Mouse (Mus musculus): ENCODE data around the gene Clec12b.

Clec12b gene

GRCm38 (mm10) chr6:129385774-129386173 lies at the start of gene Clec12b:
Clec12b (minus strand) TSS chr6:129385874.
- in situ Hi-C loops (cut with MseI, MboI) = no loop called here

- in situ Hi-C loops (cut with MseI, MboI) = no loop called here
These were observed 48.6 kb upstream of the Clec12b start for GRCm38 (mm10) chr6:129434239-129434638.

GRCm38 (mm10) chr6:129427281-129427680 lies 41.6 kb upstream of the Clec12b start:
- in situ Hi-C loops (cut with MseI, MboI) = no loop called here

GRCm38 (mm10) chr6:129425812-129426211 lies 40.1 kb upstream of the Clec12b start:
- in situ Hi-C loops (cut with MseI, MboI) = no loop called here

DNA sequence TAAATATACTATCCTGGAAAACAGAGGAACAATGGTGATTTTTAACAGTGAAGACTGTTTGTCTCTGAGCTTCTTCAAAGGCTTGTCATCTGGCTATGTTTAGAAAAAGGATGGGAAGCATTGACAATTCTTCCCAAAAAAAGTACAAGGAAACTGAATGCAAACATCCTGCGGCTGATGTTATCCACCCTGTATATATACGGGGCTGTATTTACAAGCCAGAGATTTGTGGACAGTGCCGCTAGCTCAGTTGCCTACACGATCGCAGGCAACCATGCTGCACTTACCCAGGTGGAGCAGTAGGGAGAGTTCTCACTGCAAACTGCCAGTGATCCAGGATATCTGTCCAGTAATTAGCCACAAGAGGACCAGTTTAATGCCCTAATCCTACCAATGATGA lies 39.5 kb upstream of the Clec12b start:
- in situ Hi-C loops (cut with MseI, MboI) = no loop called here

DNA sequence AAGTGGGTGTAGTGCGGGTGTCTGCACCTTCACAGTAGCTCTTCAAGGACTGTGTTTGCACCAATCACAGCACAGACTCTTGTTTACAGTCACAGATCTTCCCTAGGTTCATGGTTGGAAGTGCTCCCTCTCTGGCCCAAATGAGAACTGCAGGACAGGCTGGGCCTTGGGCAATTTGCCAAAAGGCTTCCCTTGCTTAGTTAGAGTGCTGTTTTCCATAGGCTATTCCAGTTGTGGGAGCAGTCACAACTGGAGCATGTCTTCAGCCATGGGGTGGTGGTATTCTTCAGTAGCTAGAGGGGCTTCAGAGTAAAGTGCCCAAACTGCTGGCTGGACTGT lies 38.0 kb upstream of the Clec12b start:
- in situ Hi-C loops (cut with MseI, MboI) = no loop called here

DNA sequence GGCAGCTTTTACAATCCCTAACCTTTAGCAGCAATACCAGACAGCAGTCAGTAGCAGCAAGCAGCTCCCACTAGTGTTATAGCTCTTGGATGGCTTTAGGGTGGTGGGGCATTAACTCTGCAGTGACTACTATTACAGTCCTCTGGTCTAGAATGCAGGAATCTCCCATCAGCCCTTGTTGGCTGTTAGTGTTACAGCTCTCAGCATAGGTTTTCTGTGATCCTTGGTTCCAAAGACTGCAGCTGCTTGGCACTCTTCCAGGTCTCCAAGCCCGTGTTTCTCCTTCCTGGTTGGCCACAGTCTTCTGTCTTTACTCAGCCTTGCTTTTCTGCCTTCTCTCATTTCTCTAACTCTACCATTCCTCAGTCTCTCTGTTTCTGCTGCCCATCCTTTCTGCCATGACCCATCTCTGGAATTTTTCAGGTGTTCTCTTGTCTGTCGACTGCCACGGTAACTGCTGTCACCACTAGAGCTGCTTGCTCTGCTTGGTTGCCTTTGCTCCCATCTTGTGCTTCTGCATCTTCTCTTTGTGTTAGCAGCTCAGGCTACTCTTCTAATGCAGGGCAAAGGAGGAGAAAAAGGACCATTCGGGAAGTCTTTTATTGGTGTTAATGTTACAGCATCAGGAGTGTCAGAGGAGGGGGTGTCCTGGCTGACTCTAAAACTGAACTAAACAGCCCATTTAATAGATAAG lies 37.5 kb upstream of the Clec12b start:
- in situ Hi-C loops (cut with MseI, MboI) = no loop called here

DNA sequence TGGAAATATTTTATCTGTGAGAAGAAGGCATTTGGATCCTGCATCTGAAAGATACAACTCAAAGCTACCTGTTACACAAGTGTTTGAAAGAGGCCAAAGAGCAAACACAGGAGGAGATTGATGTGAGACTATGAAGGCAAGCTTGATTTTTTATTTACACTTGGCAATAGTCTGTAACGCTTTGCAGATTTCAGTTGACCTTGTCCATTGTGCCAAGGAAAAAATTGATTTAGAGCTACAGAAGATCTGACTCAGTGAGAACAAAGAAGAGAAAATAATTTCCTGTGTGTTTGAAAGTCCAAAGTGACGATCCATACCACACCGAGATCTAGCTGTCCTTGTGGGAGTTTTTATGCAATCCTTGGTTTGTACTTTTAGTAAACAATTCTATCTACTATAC lies 36.6 kb upstream of the Clec12b start:
- in situ Hi-C loops (cut with MseI, MboI) = no loop called here

- in situ Hi-C loops (cut with MseI, MboI) = no loop called here
These were observed 28.5 kb upstream of the Clec12b start for GRCm38 (mm10) chr6:129414177-129414576.

GRCm38 (mm10) chr6:129408562-129408961 lies 22.9 kb upstream of the Clec12b start, which contains the start of gene Clec9a:
Clec9a (plus strand) TSS chr6:129408862.
- in situ Hi-C loops (cut with MseI, MboI) = no loop called here

- in situ Hi-C loops (cut with MseI, MboI) = no loop called here
These were observed 21.6 kb upstream of the Clec12b start for GRCm38 (mm10) chr6:129407324-129407723.

- in situ Hi-C loops (cut with MseI, MboI) = no loop called here
These were observed 20.3 kb upstream of the Clec12b start for GRCm38 (mm10) chr6:129405999-129406398.

- in situ Hi-C loops (cut with MseI, MboI) = no loop called here
These were observed 17.7 kb upstream of the Clec12b start for GRCm38 (mm10) chr6:129403391-129403790.

- in situ Hi-C loops (cut with MseI, MboI) = no loop called here
These were observed 16.7 kb upstream of the Clec12b start for GRCm38 (mm10) chr6:129402404-129402803.

GRCm38 (mm10) chr6:129399945-129400344 lies 14.3 kb upstream of the Clec12b start:
- in situ Hi-C loops (cut with MseI, MboI) = loop anchor here in 1 of 2 experiments (5.0 kb wide), 1 partner anchor 77 kb away; no protein-coding TSS in a partner anchor

- in situ Hi-C loops (cut with MseI, MboI) = loop anchor here in 1 of 2 experiments (5.0 kb wide), 1 partner anchor 80 kb away; no protein-coding TSS in a partner anchor
These were observed 11.3 kb upstream of the Clec12b start, which contains the start of gene Clec1b for GRCm38 (mm10) chr6:129396997-129397396. Clec1b (plus strand) TSS chr6:129397297.

DNA sequence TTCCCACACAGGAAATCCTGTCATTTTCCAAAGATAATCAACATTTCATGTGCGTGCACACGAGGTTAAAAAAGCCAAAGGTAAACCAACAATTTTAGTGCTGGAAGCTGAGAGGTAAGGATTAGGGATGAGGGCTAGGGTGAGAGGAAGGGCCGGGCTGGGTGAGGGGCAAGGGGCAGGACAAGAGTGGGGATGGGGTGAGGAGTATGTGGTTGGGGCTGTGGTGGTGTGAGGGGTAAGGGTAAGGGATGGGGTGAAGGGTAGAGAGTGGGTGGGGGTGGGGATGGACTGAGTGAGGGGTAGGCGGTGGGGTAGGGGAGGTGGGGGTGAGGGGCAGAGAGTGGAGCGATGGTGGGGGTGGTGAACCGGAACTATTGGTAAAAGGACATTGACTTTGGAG lies 8.1 kb upstream of the Clec12b start:
- in situ Hi-C loops (cut with MseI, MboI) = no loop called here

DNA sequence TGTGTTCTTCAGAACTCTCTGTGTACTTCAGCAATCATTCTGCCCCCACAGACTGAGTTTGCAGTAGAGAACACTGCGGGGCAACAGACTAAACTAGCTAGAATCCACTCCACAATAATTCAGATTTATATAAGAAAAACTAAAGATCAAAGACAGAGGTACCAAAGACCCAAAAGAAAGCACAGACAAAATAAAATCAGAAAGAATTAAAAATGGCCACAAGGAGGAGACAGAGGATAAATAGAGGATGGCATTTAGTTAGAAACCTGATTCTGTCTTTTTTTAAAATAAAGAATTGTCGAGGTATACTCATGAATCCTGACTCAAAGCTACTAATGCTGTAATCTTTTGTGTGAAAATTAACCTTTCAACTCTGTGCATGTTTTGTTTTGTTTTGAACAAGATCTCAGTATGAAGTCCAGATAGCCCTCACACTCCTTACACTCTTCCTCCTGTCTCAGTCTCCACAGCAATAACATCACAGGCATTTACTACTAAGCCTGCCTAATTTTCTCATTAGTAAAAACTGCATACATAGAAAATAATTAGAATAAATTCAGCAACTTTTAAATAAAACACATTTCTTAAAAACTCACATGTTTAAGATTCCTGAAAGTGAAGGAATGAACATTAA lies 7.5 kb upstream of the Clec12b start:
- in situ Hi-C loops (cut with MseI, MboI) = no loop called here

- in situ Hi-C loops (cut with MseI, MboI) = no loop called here
These were observed 674 bp downstream of the Clec12b start for GRCm38 (mm10) chr6:129385000-129385399.

DNA sequence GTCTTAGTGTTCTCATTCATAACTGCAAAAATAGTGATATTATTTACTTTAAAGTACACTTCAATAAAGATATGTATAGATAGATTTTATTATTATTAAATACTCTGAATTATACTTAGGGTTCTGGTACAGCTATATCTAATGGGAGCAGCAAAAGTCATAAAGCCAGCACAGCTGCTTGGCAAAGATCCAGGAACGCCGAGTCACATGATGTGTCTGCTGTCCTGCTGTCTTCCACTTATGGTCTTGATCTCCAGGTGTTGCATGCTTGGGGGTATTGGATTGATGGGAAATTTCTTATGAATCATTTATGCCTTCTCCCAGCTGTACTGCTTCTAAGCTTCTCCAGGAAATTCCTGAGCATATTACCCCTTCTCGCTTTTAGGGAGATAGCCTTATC lies 2.2 kb downstream of the Clec12b start:
- in situ Hi-C loops (cut with MseI, MboI) = no loop called here

- in situ Hi-C loops (cut with MseI, MboI) = no loop called here
These were observed 3.9 kb downstream of the Clec12b start for GRCm38 (mm10) chr6:129381736-129382135.

GRCm38 (mm10) chr6:129380454-129380853 lies 5.2 kb downstream of the Clec12b start:
- in situ Hi-C loops (cut with MseI, MboI) = no loop called here

GRCm38 (mm10) chr6:129374937-129375471 lies 10.7 kb downstream of the Clec12b start:
- in situ Hi-C loops (cut with MseI, MboI) = loop anchor here (25.0 kb wide), 1 partner anchor 513 kb away; no protein-coding TSS in a partner anchor
